Mouse (Mus musculus) spleen, adult 2 months (tissue): Measurements from ENCODE around the gene Zc3hc1. TPM values are rescaled to one million over a fixed set of nuclear protein-coding genes. Genes with fewer than 3 reads are reported as not detected.

Experiments
- DNase-seq, 2 experiments: peaks; one replicate each; pipeline versions ENCODE4 v3.0.0 to v3.0.0-alpha.2; 2012 to 2021; ENCODE audit warnings: low spot score in 2 of 2, low read depth in 1 of 2
- H3K27ac ChIP-seq: fragments of 200-500 bp; 2 replicates; pipeline ENCODE4 v1.5.1; 2012; ENCODE audit warnings: low read length, inconsistent platforms; ENCODE audit not compliant: insufficient read depth
- H3K27me3 ChIP-seq: fragments of 200-500 bp; 2 replicates; pipeline ENCODE4 v1.6.1; 2012; ENCODE audit warnings: mild to moderate bottlenecking, moderate library complexity, low read length, inconsistent platforms; ENCODE audit not compliant: control insufficient read depth, insufficient read depth
- H3K36me3 ChIP-seq: fragments of 200-500 bp; 2 replicates; pipeline ENCODE4 v1.6.1; 2012; ENCODE audit warnings: mild to moderate bottlenecking, low read length, inconsistent platforms; ENCODE audit not compliant: control insufficient read depth, insufficient read depth
- H3K4me1 ChIP-seq: fragments of 200-500 bp; 2 replicates; pipeline ENCODE4 v1.6.1; 2011; ENCODE audit warnings: inconsistent platforms; ENCODE audit not compliant: control insufficient read depth, insufficient read depth, insufficient read length
- H3K4me3 ChIP-seq: fragments of 200-500 bp; 2 replicates; pipeline ENCODE4 v1.5.1; 2011; ENCODE audit warnings: mild to moderate bottlenecking, inconsistent platforms; ENCODE audit not compliant: insufficient read depth, insufficient read length; ENCODE audit errors: extremely low read depth
- CTCF ChIP-seq: fragments of 200-500 bp; IDR thresholded peaks from 2 replicates; pipeline ENCODE4 v1.5.1; 2011; ENCODE audit warnings: mild to moderate bottlenecking, inconsistent platforms; ENCODE audit not compliant: insufficient read depth, insufficient read length, insufficient replicate concordance; ENCODE audit errors: extremely low read depth
- POLR2A ChIP-seq: fragments of 200-500 bp; IDR thresholded peaks from 2 replicates; pipeline ENCODE4 v1.6.1; 2011; ENCODE audit warnings: low read depth, low read length, inconsistent platforms
- WGBS: fragments of 180-500 bp; shearing (Covaris S2); methylation state at CpG from one replicate; pipeline ENCODE4 v1.1.7; 2018; 5-methylcytosine and 5-hydroxymethylcytosine counted together
- polyA plus RNA-seq: library from polyadenylated mRNA; depleted of rRNA; stranded (reverse); fragments of >200 nt; gene quantifications from 2 replicates; pipeline ENCODE4 v1.2.3, GENCODE M21; 2012

Zc3hc1 gene
- polyA plus RNA-seq, 1 experiment, result 11.3 TPM

DNA sequence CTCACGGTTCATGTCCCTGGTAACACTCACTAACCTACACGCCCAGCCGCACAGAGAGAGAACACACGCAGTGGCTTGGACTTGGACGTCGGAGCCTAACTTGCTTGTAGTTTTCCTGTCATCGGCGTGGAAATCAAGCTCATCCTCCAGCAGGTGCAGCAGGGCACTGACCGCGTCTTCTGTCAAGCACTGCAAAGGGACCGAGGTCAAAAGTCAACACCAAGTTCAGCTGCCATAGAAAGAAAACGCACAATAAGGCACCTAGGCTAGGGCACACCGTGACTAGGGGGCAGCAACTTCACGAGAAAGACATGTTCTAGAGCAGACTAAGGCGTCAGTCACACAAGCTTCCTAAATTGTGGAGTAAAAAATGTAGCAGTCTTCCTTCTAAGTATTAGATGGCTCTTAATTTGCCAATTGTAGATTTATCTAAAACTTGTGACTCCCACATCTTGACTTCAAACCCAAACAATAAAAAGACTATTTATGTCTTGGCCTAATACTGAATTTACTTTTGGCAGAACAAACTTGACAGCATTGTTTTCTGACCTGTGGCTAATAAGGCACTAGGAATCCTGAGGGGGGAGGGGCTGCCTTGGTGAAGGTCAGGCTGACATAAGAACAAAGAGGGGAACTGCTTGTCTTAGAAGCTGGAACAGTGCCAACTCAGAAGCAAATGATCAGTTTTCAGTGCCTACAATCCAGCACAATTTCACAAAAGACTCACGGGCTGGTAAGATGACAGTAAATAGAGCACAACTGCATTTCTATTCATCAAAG is 15.9 kb downstream of the Zc3hc1 start:
- TF ChIP-seq CTCF (no peak), POLR2A (no peak)
- 93% methylated on average over 16 of the region's 16 CpGs for WGBS
- DNase-seq, result no peak
- Histone ChIP-seq H3K4me1 (no peaks in the 10 kb centered on the region), H3K27ac (no peak overlapping the region), H3K36me3 (peaks cover 40% of the 10 kb centered on the region), H3K27me3 (no peaks in the 10 kb centered on the region), H3K4me3 (no peak overlapping the region)

DNA sequence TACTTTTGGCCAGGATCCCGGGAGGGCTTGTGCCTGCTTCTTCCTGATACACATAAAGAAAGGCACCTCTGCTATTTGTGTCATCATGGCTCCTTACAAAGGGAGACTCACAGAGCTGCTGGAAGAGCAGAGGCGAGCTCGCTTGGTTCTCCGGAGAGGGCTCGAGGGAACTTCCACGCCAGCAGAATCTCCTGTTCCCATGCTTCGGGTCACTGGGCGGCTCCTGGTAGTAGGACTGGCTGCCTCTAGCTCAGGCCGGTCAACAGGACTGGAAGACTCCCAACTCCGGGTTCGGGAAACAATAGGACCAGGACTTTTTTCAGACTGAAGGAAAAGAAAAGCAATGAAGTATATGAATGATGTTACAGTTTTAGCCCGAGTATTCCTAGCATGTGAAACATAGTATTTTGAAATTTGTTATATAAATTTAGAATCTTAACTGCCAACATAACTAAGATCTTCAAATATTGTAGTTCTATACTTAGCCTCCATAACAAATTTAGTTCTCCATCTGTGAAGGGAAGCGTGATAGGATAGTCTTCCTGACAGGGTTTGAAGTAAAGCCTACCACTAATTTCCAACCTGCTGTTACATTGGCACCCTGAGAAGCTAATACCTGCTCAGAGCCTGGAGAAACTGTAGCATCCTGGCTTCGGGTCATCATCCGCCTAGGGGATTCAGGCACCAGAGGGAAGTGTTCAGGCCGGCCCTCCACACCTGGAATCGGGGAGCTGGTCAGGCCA is 18.0 kb downstream of the Zc3hc1 start:
- no peak overlapping the region for H3K4me3 ChIP-seq
- no peaks in the 10 kb centered on the region for H3K27me3 ChIP-seq
- TF ChIP-seq POLR2A, result no peak
- TF ChIP-seq CTCF, result no peak
- 94% methylated on average over 17 of the region's 17 CpGs for WGBS
- no peaks in the 10 kb centered on the region for H3K4me1 ChIP-seq
- H3K36me3 ChIP-seq, result peaks cover 49% of the 10 kb centered on the region
- DNase-seq, result no peak
- no peak overlapping the region for H3K27ac ChIP-seq

DNA sequence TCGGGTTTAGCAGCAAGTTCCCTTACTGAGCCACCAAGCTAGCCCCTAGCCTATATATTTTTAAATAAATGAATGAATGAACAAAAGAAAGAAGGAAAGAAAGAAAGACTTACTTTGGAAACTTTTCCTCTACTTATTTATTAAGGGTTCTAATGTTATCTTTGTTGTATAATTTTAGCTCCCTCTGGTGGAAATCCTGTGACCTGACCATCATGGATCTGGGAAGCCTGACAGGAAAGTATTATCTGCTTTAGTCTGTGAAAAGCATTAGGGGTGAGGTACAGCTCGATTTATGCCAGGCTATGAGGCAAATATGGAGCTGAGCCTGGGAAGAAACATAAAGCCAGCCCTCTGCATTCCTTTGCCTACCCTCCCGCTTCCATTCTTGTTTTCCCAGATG is 21.5 kb downstream of the Zc3hc1 start:
- 84% methylated on average over 3 of the region's 3 CpGs for WGBS
- no peak for DNase-seq
- H3K36me3 ChIP-seq, result peaks cover 47% of the 10 kb centered on the region
- H3K27ac ChIP-seq, result no peak overlapping the region
- H3K4me3 ChIP-seq, result no peak overlapping the region
- no peaks in the 10 kb centered on the region for H3K4me1 ChIP-seq
- TF ChIP-seq POLR2A (no peak), CTCF (no peak)
- H3K27me3 ChIP-seq, result no peaks in the 10 kb centered on the region

DNA sequence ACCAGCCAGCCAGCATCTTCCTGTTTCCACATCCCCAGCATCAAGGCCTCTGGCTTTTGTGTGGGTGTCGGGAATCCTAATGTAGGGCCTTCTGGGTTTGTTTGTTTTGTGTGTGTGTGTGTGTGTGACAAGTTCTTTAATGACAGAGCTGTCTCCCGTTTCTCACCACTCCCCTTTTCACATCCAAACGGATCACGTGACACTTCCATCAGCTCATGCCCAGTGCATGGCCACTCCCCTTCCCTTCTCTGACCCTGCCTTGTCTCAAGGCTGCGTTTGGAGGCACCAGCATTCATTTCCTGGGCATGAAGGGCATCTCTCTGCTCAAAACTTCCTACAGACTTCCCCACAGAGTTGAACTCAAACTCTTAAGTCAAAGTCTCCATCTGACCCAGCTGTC is 27.0 kb downstream of the Zc3hc1 start:
- H3K36me3 ChIP-seq, result peaks cover 16% of the 10 kb centered on the region
- no peak for DNase-seq
- WGBS, result 72% methylated on average over 5 of the region's 5 CpGs
- no peaks in the 10 kb centered on the region for H3K4me1 ChIP-seq
- TF ChIP-seq POLR2A (no peak), CTCF (no peak)
- H3K27me3 ChIP-seq, result no peaks in the 10 kb centered on the region
- H3K4me3 ChIP-seq, result no peak overlapping the region
- no peak overlapping the region for H3K27ac ChIP-seq

DNA sequence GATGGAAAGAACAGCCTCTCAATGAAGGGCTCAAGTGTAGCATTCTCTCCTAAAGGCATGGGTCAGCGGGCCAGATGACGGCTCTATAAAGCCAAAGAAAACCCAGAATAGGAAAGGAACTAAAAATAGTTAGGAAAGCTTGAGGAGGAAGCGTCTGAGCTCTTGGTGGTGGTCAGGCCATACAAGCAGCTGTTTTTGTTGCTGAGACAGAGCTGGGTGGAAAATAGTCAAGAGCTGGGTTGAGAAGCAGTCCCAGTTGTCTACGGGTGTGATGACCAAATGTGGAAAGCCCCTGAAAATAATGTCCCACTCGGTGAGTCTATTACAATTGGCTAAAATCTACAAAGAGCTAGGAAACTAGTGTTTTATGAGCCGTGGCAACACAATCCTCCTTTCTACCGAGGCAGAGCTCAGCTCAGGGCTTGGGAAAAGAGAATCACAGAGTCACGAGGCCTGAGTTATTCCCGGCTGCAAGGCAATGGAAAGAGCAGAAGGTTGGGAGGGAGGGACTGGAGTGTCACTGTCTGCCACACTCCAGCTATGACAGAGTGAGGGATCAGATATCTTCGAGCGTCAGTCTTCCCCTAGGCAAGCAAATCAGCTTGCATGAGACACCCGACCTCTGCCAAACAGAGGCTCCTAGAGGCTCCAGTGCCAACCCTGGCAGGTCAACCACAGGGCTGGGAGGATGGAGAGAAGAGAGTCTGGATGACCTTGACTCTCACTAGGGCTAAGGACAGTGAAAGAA is 30.9 kb downstream of the Zc3hc1 start:
- TF ChIP-seq CTCF, result no peak
- TF ChIP-seq POLR2A, result no peak

DNA sequence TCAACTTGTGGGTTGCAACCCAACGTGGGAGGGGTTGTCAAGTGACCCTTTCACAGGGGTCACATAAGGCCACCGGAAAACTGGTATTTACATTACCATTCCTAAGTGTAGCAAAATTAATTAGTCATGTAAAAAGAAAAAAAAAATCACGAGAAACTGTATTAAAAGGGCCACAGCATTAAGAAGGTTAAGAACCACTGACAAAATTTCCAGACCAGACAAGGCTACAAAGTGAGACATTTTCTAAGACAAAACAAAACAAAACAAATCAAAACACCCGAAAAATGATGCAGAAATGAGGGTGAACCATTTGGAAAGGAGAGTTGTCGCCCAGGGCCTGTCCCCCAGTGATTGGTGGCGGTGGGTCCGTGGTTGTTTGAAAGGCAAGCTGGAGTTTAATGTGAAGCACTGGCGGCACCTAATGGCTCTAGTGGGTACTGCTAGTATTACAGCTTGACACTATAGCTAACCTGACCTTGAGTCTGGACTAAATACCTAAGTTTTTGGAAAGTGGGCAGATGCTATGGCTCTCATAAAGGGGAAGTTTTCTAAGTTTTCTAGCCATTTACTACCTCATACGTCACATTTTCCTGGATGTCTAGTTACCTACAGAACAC is 33.2 kb downstream of the Zc3hc1 start:
- peak; percentile 69 to 76 for DNase-seq
- Histone ChIP-seq H3K27me3 (no peaks in the 10 kb centered on the region), H3K27ac (no peak overlapping the region), H3K4me3 (no peak overlapping the region), H3K36me3 (no peaks in the 10 kb centered on the region), H3K4me1 (peaks cover 13% of the 10 kb centered on the region; the same call in 1 of the 2 replicates)
- TF ChIP-seq CTCF (peak; percentile 79; the same call in 1 of the 2 replicates), POLR2A (no peak)
- WGBS, result 23% methylated on average over 9 of the region's 9 CpGs

More for the DNA sequence above, 30.9 kb downstream of the Zc3hc1 start:
- Histone ChIP-seq H3K27ac (no peak overlapping the region), H3K36me3 (peaks cover 3% of the 10 kb centered on the region; the same call in 1 of the 2 replicates), H3K4me3 (no peak overlapping the region), H3K4me1 (peaks cover 7% of the 10 kb centered on the region; the same call in 1 of the 2 replicates), H3K27me3 (no peaks in the 10 kb centered on the region)
- 81% methylated on average over 12 of the region's 12 CpGs for WGBS
- DNase-seq, result no peak

DNA sequence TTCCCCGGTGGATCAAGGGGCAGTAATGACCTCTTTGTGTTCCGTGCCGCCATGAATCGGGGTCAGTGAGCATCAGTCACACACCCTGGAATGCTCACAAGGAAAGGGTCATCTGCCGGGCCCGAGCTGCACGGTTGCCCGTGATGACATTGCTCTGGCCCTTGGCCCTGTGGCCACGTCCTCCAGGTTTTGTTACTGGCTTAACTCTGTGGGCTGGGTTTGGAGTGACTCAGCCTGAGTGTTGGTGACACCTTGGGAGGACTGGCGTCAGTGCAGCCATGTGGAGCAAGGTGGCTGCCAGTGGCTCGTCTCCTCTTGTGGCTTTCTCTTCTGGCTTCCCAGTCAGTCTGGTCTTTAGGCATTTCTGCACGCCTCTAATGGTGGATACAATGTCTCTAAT is 34.1 kb downstream of the Zc3hc1 start:
- no peak for TF ChIP-seq CTCF
- no peak for TF ChIP-seq POLR2A
- H3K4me3 ChIP-seq, result no peak overlapping the region
- DNase-seq, result no peak
- H3K27ac ChIP-seq, result no peak overlapping the region
- no peaks in the 10 kb centered on the region for H3K27me3 ChIP-seq
- no peaks in the 10 kb centered on the region for H3K36me3 ChIP-seq
- 89% methylated on average over 12 of the region's 12 CpGs for WGBS
- H3K4me1 ChIP-seq, result peaks cover 19% of the 10 kb centered on the region; the same call in 1 of the 2 replicates
